Mouse (Mus musculus): ENCODE data around the gene C530008M17Rik.

DNA sequence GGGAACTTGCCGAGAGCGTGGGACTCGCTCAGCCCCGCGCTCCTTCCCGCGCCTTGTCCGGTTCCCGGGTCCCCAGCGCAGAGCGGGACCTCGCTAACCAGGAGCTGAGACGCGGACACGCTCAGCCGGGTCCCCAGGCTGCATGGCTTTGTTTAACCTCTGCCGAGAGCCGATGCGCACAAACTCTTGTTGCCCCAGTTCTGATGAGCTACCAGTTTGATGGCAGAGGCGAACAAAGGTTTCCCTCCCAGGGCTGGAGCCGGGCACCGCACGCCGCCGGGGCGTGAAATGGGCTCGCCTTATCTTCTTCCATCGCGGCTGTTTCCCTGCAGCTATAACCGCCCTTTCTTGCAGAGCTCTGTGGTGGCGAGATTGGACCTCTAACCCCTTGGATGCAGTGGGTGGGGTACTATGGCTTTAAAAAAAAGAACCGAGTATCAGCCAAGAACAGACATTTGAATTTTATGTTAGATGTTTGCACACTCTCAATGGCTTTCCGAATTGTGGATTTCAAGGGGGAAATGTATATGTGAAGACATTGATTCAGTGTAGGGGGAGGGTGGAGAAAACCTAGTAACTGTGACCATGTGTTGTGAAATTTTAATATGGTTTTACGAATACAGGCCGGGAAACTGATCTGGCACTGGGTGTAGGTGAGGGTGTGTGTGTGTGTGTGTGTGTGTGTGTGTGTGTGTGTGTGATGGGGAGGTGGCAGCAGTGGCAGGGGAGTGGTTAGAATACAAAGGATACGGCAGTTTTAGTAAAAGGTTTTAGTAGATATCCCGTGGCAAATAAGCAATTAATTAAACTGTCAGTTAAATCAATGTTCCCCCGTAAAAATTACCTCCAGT lies 2.0 kb downstream of the C530008M17Rik start:
- TF ChIP-seq GATA1 (IDR thresholded peaks at IDR 0.05; ENCODE audit: borderline replicate concordance, low read length) (no peak), FLI1 (IDR thresholded peaks at IDR 0.05; ENCODE audit: low read length) (no peak)
